ENCODE assay signal across 26 mouse cellular contexts in genomic region chr2:179578842-179579241, GRCm38 (mm10).
"Had no signal": no experiment of that assay in that cellular context is flagged by ENCODE, and none has a peak within 500 bp of the region (broad histone marks: within the 10 kb centered on the region; RNA-seq: fewer than 3 reads in every experiment).

No protein-coding gene starts in this region.

- H3K36me3 ChIP-seq: heart, embryonic 10.5 days; heart, embryonic 12.5 days; hindbrain, embryonic 10.5 days; hindbrain, embryonic 12.5 days; kidney, embryonic 15.5 days; limb, embryonic 13.5 days; limb, embryonic 15.5 days; liver, embryonic 12.5 days had no signal

- H3K27me3 ChIP-seq: heart, embryonic 12.5 days; hindbrain, embryonic 12.5 days; kidney, embryonic 15.5 days; limb, embryonic 13.5 days; limb, embryonic 15.5 days; liver, embryonic 12.5 days had no signal

- H3K27ac ChIP-seq: heart, embryonic 10.5 days; hindbrain, embryonic 10.5 days; hindbrain, embryonic 12.5 days; hindbrain, embryonic 14.5 days; kidney, embryonic 15.5 days; kidney, postnatal 0 days; limb, embryonic 13.5 days; limb, embryonic 15.5 days; liver, embryonic 12.5 days; liver, embryonic 14.5 days had no signal

- H3K4me3 ChIP-seq: heart, embryonic 10.5 days; heart, embryonic 12.5 days; hindbrain, embryonic 10.5 days; hindbrain, embryonic 12.5 days; kidney, embryonic 15.5 days; limb, embryonic 13.5 days; limb, embryonic 15.5 days; liver, embryonic 12.5 days had no signal

- ATAC-seq: hindbrain, embryonic 16.5 days; inflammation-experienced regulatory T-cells, adult 6 months; intestine, embryonic 16.5 days; liver, embryonic 12.5 days had no signal

- H3K4me1 ChIP-seq: heart, embryonic 10.5 days; liver, embryonic 12.5 days had no signal

- H3K9me3 ChIP-seq: heart, embryonic 10.5 days; hindbrain, embryonic 10.5 days; hindbrain, embryonic 12.5 days; kidney, embryonic 15.5 days; limb, embryonic 13.5 days; limb, embryonic 15.5 days; liver, embryonic 12.5 days had no signal

- H3K9ac ChIP-seq: heart, embryonic 12.5 days; hindbrain, embryonic 12.5 days; hindbrain, embryonic 14.5 days; kidney, embryonic 15.5 days; limb, embryonic 13.5 days; limb, embryonic 15.5 days; liver, embryonic 12.5 days; liver, embryonic 14.5 days had no signal

- H3K4me2 ChIP-seq: heart, embryonic 12.5 days; hindbrain, embryonic 12.5 days; hindbrain, embryonic 14.5 days; kidney, embryonic 15.5 days; limb, embryonic 13.5 days; limb, embryonic 15.5 days; liver, embryonic 12.5 days had no signal

- DNase-seq: gastrocnemius, postnatal 25 days; heart, adult 18-20 months; heart, postnatal 10 days; heart, postnatal 4 days; kidney, adult 11 months; kidney, adult 2 months; kidney, adult 9 months; kidney, postnatal 14 days; kidney, postnatal 36 days; layer of hippocampus, adult 9-11 months; layer of hippocampus, postnatal 36 days; left cerebral cortex, postnatal 4 days had no signal
